In the genomic region with DNA sequence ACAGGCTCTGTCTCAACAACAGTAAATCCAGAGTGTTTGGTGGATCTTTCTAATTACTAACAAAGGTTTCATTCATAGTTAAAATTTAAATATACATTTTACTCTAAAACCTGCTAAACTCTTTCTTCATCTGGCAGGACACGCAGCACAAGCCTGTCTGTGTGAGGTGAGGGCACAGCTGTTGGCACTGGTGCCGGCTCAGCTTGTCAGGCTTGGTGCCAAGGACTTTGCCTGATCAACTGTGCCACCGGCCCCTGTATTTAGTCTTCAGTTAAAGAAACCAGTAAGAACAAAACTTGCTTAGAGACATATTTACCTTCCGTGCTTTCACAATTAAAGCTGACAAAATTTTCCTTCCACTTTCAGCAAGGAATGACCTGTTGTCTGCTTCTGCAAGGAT, we compare ENCODE assay signal across 14 mouse cellular contexts. TPM values are rescaled to one million over a fixed set of nuclear protein-coding genes. Genes with fewer than 3 reads are reported as not detected.
A peak's percentile ranks its signal among the peaks of the same experiment; 100 is the strongest.
DNase-seq lines count a peak whose midpoint lies in the region; ATAC-seq and TF ChIP-seq lines count a peak whose summit lies in the region.
"Had no signal": no experiment of that assay in that cellular context is flagged by ENCODE, and none has a peak within 500 bp of the region (broad histone marks: within the 10 kb centered on the region; RNA-seq: fewer than 3 reads in every experiment).

No protein-coding gene starts in this region.

- TF ChIP-seq CTCF in gastrocnemius, adult 2 months (IDR thresholded peaks at IDR 0.05): no peak
- TF ChIP-seq CTCF in lung, postnatal 0 days (IDR thresholded peaks at IDR 0.05): no peak

- H3K27ac ChIP-seq in kidney, embryonic 16.5 days (ENCODE audit: low read length): no peak overlapping the region
- peak overlapping the region; percentile 88 for H3K27ac ChIP-seq in gastrocnemius, adult 2 months
- H3K27ac ChIP-seq in lung, postnatal 0 days (ENCODE audit: low read length): no peak overlapping the region
- H3K27ac ChIP-seq: forebrain, embryonic 10.5 days; neural tube, embryonic 15.5 days had no signal

- intact Hi-C loops in gastrocnemius, adult 2 months (cut with DNase I): loop anchor here (2.0 kb wide), 1 partner anchor 14 kb away; no protein-coding TSS in a partner anchor

- no peak overlapping the region for H3K4me3 ChIP-seq in kidney, embryonic 16.5 days (ENCODE audit: low read length)
- H3K4me3 ChIP-seq in gastrocnemius, adult 2 months: no peak overlapping the region
- H3K4me3 ChIP-seq in lung, postnatal 0 days (ENCODE audit: low read depth, low read length): no peak overlapping the region
- H3K4me3 ChIP-seq: forebrain, embryonic 10.5 days; neural tube, embryonic 15.5 days had no signal

- H3K4me2 ChIP-seq in kidney, embryonic 16.5 days (replicated peaks; ENCODE audit: low read depth, low read length): no peak overlapping the region
- H3K4me2 ChIP-seq in lung, postnatal 0 days (replicated peaks; ENCODE audit: low read depth, low read length): no peak overlapping the region
- H3K4me2 ChIP-seq: neural tube, embryonic 15.5 days had no signal

- H3K27me3 ChIP-seq in kidney, embryonic 16.5 days (ENCODE audit: insufficient read depth, low read length): no peaks in the 10 kb centered on the region
- no peaks in the 10 kb centered on the region for H3K27me3 ChIP-seq in lung, postnatal 0 days (replicated peaks; ENCODE audit: insufficient read depth, low read length)
- H3K27me3 ChIP-seq: neural tube, embryonic 15.5 days had no signal

- no peak overlapping the region for H3K9ac ChIP-seq in kidney, embryonic 16.5 days (replicated peaks; ENCODE audit: low read length)
- H3K9ac ChIP-seq in lung, postnatal 0 days (replicated peaks; ENCODE audit: low read depth): no peak overlapping the region
- H3K9ac ChIP-seq: neural tube, embryonic 15.5 days had no signal

- no peak for TF ChIP-seq EP300 in lung, postnatal 0 days (IDR thresholded peaks at IDR 0.05)

- no peak for ATAC-seq in kidney, embryonic 16.5 days (ENCODE audit: low FRiP score, low TSS enrichment)
- no peak for ATAC-seq in lung, postnatal 0 days
- ATAC-seq: midbrain, embryonic 16.5 days had no signal

- peak; percentile 39 to 40 for DNase-seq in kidney, adult 8-10 months
- DNase-seq in adrenal gland, postnatal 14 days: peak; percentile 81
- DNase-seq in gastrocnemius, adult 2 months: peak; percentile 87
- DNase-seq in heart, postnatal 4 days: peak; percentile 75
- no peak for DNase-seq in urinary bladder, adult 2 months (ENCODE audit: low spot score)
- DNase-seq in spleen, postnatal 36 days (ENCODE audit: low spot score in 2 of 2): no peak
- DNase-seq in lung, postnatal 0 days (ENCODE audit: low spot score): no peak
- DNase-seq: cerebellum, adult 9-10 months; lung, postnatal 10 days; right cerebral cortex, postnatal 4 days had no signal

- no peaks in the 10 kb centered on the region for H3K9me3 ChIP-seq in kidney, embryonic 16.5 days (ENCODE audit: low read length)
- H3K9me3 ChIP-seq in lung, postnatal 0 days (ENCODE audit: low read length): no peaks in the 10 kb centered on the region
- H3K9me3 ChIP-seq: forebrain, embryonic 10.5 days; neural tube, embryonic 15.5 days had no signal

- H3K36me3 ChIP-seq in kidney, embryonic 16.5 days (ENCODE audit: insufficient read depth, low read length): peaks cover 16% of the 10 kb centered on the region; the same call in 1 of the 2 replicates
- 0 out of 2 replicates have a peak, but pooled peaks cover 4% of the 10 kb centered on the region for H3K36me3 ChIP-seq in lung, postnatal 0 days (ENCODE audit: insufficient read depth, low read length)

- 90% methylated on average over 4 of the region's 4 CpGs for WGBS in kidney, embryonic 16.5 days
- 62% methylated on average over 4 of the region's 4 CpGs for WGBS in lung, postnatal 0 days

- no peaks in the 10 kb centered on the region for H3K4me1 ChIP-seq in kidney, embryonic 16.5 days (ENCODE audit: insufficient read depth, low read length)
- no peaks in the 10 kb centered on the region for H3K4me1 ChIP-seq in lung, postnatal 0 days (ENCODE audit: insufficient read depth, low read depth, low read length)
- H3K4me1 ChIP-seq: forebrain, embryonic 10.5 days; neural tube, embryonic 15.5 days had no signal

RNA-seq across cellular contexts. Expression of a gene that starts 22.6 kb away (rescaled TPM):
- 9.5 and 10.9 TPM in 2 replicates for polyA plus RNA-seq in kidney, embryonic 16.5 days (2015; fragmentation: Nextera tagmentation; extraction: Ambion mirVana)
- 7.6 and 7.9 TPM in 2 replicates for total RNA-seq in adrenal gland, postnatal 14 days (2021)
- total RNA-seq in gastrocnemius, adult 2 months (2021): 100 to 1,000 TPM; 349 to 495 TPM
- total RNA-seq in heart, postnatal 4 days (2021): 100 to 1,000 TPM; 281 to 301 TPM
- polyA plus RNA-seq in urinary bladder, adult 2 months (2012; rRNA removed): 12.7 and 38.4 TPM in 2 replicates
- 39.9 and 47.1 TPM in 2 replicates for polyA plus RNA-seq in lung, postnatal 0 days (2015; fragmentation: Nextera tagmentation; extraction: Ambion mirVana)

RNA-seq across cellular contexts. Expression of a gene that starts 51.5 kb away (rescaled TPM):
- polyA plus RNA-seq in kidney, embryonic 16.5 days (2015; fragmentation: Nextera tagmentation; extraction: Ambion mirVana): 17.3 and 21.1 TPM in 2 replicates
- 9.3 and 11.5 TPM in 2 replicates for total RNA-seq in adrenal gland, postnatal 14 days (2021)
- total RNA-seq in gastrocnemius, adult 2 months (2021): 1 to 10 TPM; 5.0 to 7.3 TPM
- 10 to 100 TPM; 17.2 to 17.7 TPM for total RNA-seq in heart, postnatal 4 days (2021)
- polyA plus RNA-seq in urinary bladder, adult 2 months (2012; rRNA removed): 6.4 and 7.4 TPM in 2 replicates
- polyA plus RNA-seq in lung, postnatal 0 days (2015; fragmentation: Nextera tagmentation; extraction: Ambion mirVana): 10.0 and 12.3 TPM in 2 replicates

RNA-seq across cellular contexts. Expression of a gene that starts 57.5 kb away (rescaled TPM):
- 45.7 and 46.2 TPM in 2 replicates for polyA plus RNA-seq in kidney, embryonic 16.5 days (2015; fragmentation: Nextera tagmentation; extraction: Ambion mirVana)
- total RNA-seq in adrenal gland, postnatal 14 days (2021): 73.5 and 83.9 TPM in 2 replicates
- total RNA-seq in gastrocnemius, adult 2 months (2021): 10 to 100 TPM; 20.9 to 22.0 TPM
- total RNA-seq in heart, postnatal 4 days (2021): 10 to 100 TPM; 29.9 to 31.6 TPM
- polyA plus RNA-seq in urinary bladder, adult 2 months (2012; rRNA removed): 32.8 and 39.3 TPM in 2 replicates
- polyA plus RNA-seq in lung, postnatal 0 days (2015; fragmentation: Nextera tagmentation; extraction: Ambion mirVana): 43.1 and 52.4 TPM in 2 replicates

Comparison
In these comparisons a context has a peak if more than half of its experiments do, and no peak if none do; other contexts are left out.
1. DNase-seq: peak in kidney, adult 8-10 months (2 of 2), adrenal gland, postnatal 14 days (single experiment), gastrocnemius, adult 2 months (single experiment) and heart, postnatal 4 days (single experiment); none in urinary bladder, adult 2 months (single experiment), spleen, postnatal 36 days (0 of 2) and lung, postnatal 0 days (single experiment).
2. RNA of a gene that starts 22.6 kb away (total RNA-seq): 349 to 495 TPM in gastrocnemius, adult 2 months and 281 to 301 TPM in heart, postnatal 4 days; 7.6 to 7.9 TPM in adrenal gland, postnatal 14 days; every median in the first group is over 10 times any median in the second.